Mouse (Mus musculus) liver, postnatal 0 days (tissue): ENCODE data around the gene Olfr304.

ENCODE experiments used
- CTCF ChIP-seq: sonication (generic); IDR thresholded peaks from 2 replicates; pipeline ENCODE4 v1.5.1; 2016; ENCODE audit warnings: antibody characterized with exemption, low read depth
- EP300 ChIP-seq: IDR thresholded peaks from 2 replicates; pipeline ENCODE4 v1.6.1; 2016; ENCODE audit warnings: antibody characterized with exemption, low read depth, mild to moderate bottlenecking

GRCm38 (mm10) chr7:86385769-86386168 is 689 bp downstream of the Olfr304 start:
- no peak for TF ChIP-seq CTCF
- no peak for TF ChIP-seq EP300
